Mouse (Mus musculus) liver, embryonic 14.5 days (tissue): ENCODE measurements around the gene Spryd4. TPM values are rescaled to one million over a fixed set of nuclear protein-coding genes. Genes with fewer than 3 reads are reported as not detected.

Source experiments
- ATAC-seq: fragments of 200-750 bp; cut with Nextera tagmentation; 2 replicates; pipeline ENCODE4 v1.8.0; 2017; ENCODE audit warnings: moderate number of reproducible peaks, mild to moderate bottlenecking, moderate library complexity; ENCODE audit not compliant: insufficient read depth
- DNase-seq, 3 experiments: peaks; one replicate each; pipeline ENCODE4 v3.0.0-alpha.2; 2012 to 2013; ENCODE audit warnings: low read depth in 3 of 3, low spot score in 3 of 3
- H3K27ac ChIP-seq: fragments of 300-500 bp; sonication (generic); 2 replicates; pipeline ENCODE4 v1.5.1; 2014; ENCODE audit warnings: moderate library complexity, mild to moderate bottlenecking, control low read depth, inconsistent platforms
- H3K27me3 ChIP-seq: fragments of 300-500 bp; sonication (generic); 2 replicates; pipeline ENCODE4 v1.6.1; 2014; ENCODE audit warnings: mild to moderate bottlenecking, low read length, moderate library complexity; ENCODE audit not compliant: control insufficient read depth, insufficient read depth
- H3K36me3 ChIP-seq: fragments of 300-500 bp; sonication (generic); replicated peaks from 2 replicates; pipeline ENCODE4 v1.6.1; 2014; ENCODE audit warnings: low read depth; ENCODE audit not compliant: control insufficient read depth, insufficient read depth
- H3K4me1 ChIP-seq, 2 experiments: fragments of 200-500 bp in 1 of 2; fragments of 300-500 bp in 1 of 2; sonication (generic) in 1 of 2; replicated peaks; 2 replicates each; pipeline ENCODE4 v1.6.1; 2012 to 2014; ENCODE audit warnings: antibody characterized with exemption in 1 of 2, inconsistent platforms in 1 of 2, low read length in 1 of 2; ENCODE audit not compliant: control insufficient read depth in 2 of 2, insufficient read depth in 2 of 2
- H3K4me2 ChIP-seq: fragments of 300-500 bp; sonication (generic); 2 replicates; pipeline ENCODE4 v1.6.1; 2014; ENCODE audit warnings: low read depth, mild to moderate bottlenecking, control low read depth, moderate library complexity
- H3K4me3 ChIP-seq, 2 experiments: fragments of 200-500 bp in 1 of 2; fragments of 300-500 bp in 1 of 2; sonication (generic) in 1 of 2; 2 replicates each; pipeline ENCODE4 v1.5.1; 2012 to 2014; ENCODE audit warnings: low read depth in 2 of 2, low read length in 2 of 2, mild to moderate bottlenecking in 2 of 2, control low read depth in 1 of 2, inconsistent platforms in 1 of 2, moderate library complexity in 1 of 2; ENCODE audit not compliant: insufficient read depth in 1 of 2
- H3K9ac ChIP-seq: fragments of 300-500 bp; sonication (generic); replicated peaks from 2 replicates; pipeline ENCODE4 v1.6.1; 2014; ENCODE audit warnings: mild to moderate bottlenecking, control low read depth, moderate library complexity
- H3K9me3 ChIP-seq: fragments of 300-500 bp; sonication (generic); 2 replicates; pipeline ENCODE4 v1.6.1; 2016; ENCODE audit warnings: low read length, mixed read lengths; ENCODE audit not compliant: control insufficient read depth
- CTCF ChIP-seq: IDR thresholded peaks from 2 replicates; pipeline ENCODE4 v1.5.1; 2016; ENCODE audit warnings: antibody characterized with exemption, low read depth, control low read depth
- EP300 ChIP-seq: IDR thresholded peaks from 2 replicates; pipeline ENCODE4 v1.6.1; 2016; ENCODE audit warnings: antibody characterized with exemption, low read depth
- WGBS: fragments of 180-500 bp; shearing (Covaris S2); extraction: QIAGEN DNeasy Blood & Tissue Kit; methylation state at CpG from one replicate; pipeline ENCODE4 v1.1.7; 2014; ENCODE audit not compliant: insufficient replicate concordance; 5-methylcytosine and 5-hydroxymethylcytosine counted together
- polyA plus RNA-seq, 2 experiments: library from polyadenylated mRNA; depleted of rRNA in 1 of 2; stranded (reverse) in 1 of 2; unstranded in 1 of 2; fragments of >200 nt; fragmentation: Nextera tagmentation in 1 of 2; extraction: Ambion mirVana in 1 of 2; gene quantifications; 2 replicates each; pipeline versions ENCODE4 v1.2.1 to v1.2.3; 2012 to 2014

Spryd4 gene
- polyA plus RNA-seq, 2 experiments = 12.9 to 20.8 TPM

DNA sequence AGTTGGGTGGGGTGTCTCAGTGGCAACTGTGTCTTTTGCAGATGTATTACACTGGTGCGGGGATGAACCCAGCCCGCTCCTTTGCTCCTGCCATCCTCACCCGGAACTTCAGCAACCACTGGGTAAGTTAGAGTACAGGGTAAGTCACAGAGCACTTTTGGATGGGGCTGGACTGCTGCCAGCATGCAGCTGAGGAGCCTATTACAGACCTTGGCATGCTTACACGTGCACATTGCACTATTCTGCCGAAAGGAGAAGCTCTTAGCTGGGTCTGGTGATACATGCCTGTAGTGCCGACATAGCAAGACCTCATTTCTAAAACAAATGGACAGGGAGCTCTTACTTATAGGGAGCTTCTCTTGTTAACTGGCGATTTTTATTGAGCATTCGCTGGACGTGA, 16.0 kb upstream of the Spryd4 start:
- Histone ChIP-seq H3K36me3 (no peaks in the 10 kb centered on the region), H3K4me2 (no peak overlapping the region), H3K27ac (no peak overlapping the region), H3K9ac (no peak overlapping the region), H3K9me3 (no peaks in the 10 kb centered on the region), H3K27me3 (no peaks in the 10 kb centered on the region), H3K4me3 (no peak overlapping the region), H3K4me1 (peaks cover 2 to 7% of the 10 kb centered on the region in 2 experiments)
- 74% methylated on average over 9 of the region's 9 CpGs for WGBS
- TF ChIP-seq EP300 = no peak
- TF ChIP-seq CTCF = no peak
- ATAC-seq = no peak
- no peak for DNase-seq

DNA sequence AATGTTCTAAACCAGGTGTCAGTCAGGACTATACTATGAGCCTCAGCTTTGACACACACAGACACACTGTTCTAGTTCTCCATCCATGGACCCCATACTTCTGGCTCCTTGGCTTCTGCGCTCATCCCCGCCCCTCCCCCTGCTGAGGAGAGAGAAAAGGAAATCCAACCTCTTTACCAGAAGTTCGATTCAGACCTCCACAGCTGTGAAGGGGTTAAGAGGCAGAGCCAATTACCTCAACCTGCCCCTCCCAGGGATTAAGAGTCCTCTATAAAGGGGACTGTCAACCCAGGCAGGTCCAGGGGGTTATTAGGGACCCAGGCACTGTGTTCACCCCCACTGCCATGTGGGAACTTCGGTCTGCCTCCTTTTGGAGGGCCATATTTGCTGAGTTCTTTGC, 13.9 kb upstream of the Spryd4 start, which contains the start of gene Mip:
Gene Mip (plus strand): TSS at position 301 of the 400 bp plus-strand sequence.
- WGBS = 67% methylated on average over 4 of the region's 4 CpGs
- H3K4me1 ChIP-seq = peaks cover under 1% of the 10 kb centered on the region in 2 experiments
- no peak for ATAC-seq

DNA sequence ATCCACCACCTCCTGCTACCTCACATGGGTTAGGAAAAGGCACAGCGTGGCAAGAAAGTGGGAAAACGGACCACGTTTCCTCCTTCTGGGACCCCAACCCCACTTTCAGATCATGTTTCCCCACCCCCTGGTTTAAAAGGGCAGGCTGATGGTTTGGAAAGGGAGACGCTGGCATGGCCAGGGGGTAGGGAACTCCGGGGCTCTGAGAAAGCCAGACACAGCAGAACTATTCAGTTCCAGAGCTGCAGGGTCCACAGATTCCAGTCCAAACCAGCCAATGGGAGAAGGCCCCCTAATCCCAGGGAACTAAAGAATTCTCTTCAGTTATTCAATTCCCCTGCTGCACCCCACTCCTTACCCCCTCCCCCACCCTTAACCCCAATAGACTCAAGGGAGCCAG, 13.5 kb upstream of the Spryd4 start:
- Histone ChIP-seq H3K9me3 (no peaks in the 10 kb centered on the region), H3K36me3 (no peaks in the 10 kb centered on the region), H3K27me3 (no peaks in the 10 kb centered on the region), H3K4me2 (no peak overlapping the region), H3K4me1 (no peaks in the 10 kb centered on the region; a peak in 1 of 4 replicates), H3K27ac (no peak overlapping the region), H3K9ac (no peak overlapping the region), H3K4me3 (no peak overlapping the region)
- no peak for DNase-seq
- no peak for TF ChIP-seq EP300
- no peak for TF ChIP-seq CTCF
- ATAC-seq = no peak
- 59% methylated on average over 5 of the region's 5 CpGs for WGBS

More for the DNA sequence above, 13.9 kb upstream of the Spryd4 start, which contains the start of gene Mip:
- Histone ChIP-seq H3K36me3 (no peaks in the 10 kb centered on the region), H3K4me3 (no peak within 1 kb of the TSS), H3K4me2 (no peak within 1 kb of the TSS), H3K27me3 (no peaks in the 10 kb centered on the region), H3K9me3 (no peaks in the 10 kb centered on the region), H3K27ac (no peak within 1 kb of the TSS), H3K9ac (no peak within 1 kb of the TSS)
- TF ChIP-seq CTCF = no peak
- no peak for TF ChIP-seq EP300
- no peak for DNase-seq

DNA sequence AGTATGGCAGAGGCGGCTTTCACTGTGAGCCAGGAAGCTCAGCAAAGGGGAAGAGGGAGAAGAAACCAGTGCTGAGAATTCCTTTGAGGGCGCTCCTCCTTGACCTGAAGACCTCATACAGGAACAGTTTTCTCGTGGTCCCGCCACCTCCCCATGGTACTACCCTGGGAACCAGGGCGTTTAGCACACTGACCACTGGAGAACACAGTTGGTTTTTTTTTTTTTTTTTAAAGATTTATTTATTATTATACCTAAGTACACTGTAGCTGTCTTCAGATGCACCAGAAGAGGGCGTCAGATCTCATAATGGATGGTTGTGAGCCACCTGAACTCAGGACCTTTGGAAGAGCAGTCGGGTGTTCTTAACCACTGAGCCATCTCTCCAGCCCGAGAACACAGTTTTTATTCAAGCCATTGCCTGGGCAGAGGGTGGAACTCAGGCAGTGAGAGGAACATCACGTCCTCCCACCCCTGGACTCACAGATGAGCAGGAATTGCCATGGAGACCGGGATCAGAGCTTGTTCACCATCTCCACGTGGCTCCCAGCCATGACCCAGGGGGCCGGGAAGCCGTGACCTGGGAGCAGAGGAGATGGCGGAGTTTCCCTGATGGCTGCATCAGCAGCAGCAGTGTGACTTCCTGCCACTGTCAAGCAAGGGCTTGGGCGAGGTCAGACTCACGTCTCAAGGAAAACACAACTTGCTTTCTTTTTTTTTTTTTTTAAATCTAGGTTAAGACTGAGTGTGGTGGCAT, 10.1 kb upstream of the Spryd4 start:
- H3K9ac ChIP-seq = no peak overlapping the region
- H3K4me1 ChIP-seq = peaks cover 14% of the 10 kb centered on the region in 2 experiments
- ATAC-seq = no peak
- H3K36me3 ChIP-seq = no peaks in the 10 kb centered on the region
- DNase-seq = no peak
- H3K9me3 ChIP-seq = no peaks in the 10 kb centered on the region
- no peak overlapping the region for H3K27ac ChIP-seq
- H3K27me3 ChIP-seq = no peaks in the 10 kb centered on the region
- no peak overlapping the region for H3K4me2 ChIP-seq
- no peak overlapping the region for H3K4me3 ChIP-seq
- peak; percentile 24; the same call in 1 of the 2 replicates for TF ChIP-seq CTCF
- TF ChIP-seq EP300 = no peak
- 55% methylated on average over 16 of the region's 16 CpGs for WGBS

DNA sequence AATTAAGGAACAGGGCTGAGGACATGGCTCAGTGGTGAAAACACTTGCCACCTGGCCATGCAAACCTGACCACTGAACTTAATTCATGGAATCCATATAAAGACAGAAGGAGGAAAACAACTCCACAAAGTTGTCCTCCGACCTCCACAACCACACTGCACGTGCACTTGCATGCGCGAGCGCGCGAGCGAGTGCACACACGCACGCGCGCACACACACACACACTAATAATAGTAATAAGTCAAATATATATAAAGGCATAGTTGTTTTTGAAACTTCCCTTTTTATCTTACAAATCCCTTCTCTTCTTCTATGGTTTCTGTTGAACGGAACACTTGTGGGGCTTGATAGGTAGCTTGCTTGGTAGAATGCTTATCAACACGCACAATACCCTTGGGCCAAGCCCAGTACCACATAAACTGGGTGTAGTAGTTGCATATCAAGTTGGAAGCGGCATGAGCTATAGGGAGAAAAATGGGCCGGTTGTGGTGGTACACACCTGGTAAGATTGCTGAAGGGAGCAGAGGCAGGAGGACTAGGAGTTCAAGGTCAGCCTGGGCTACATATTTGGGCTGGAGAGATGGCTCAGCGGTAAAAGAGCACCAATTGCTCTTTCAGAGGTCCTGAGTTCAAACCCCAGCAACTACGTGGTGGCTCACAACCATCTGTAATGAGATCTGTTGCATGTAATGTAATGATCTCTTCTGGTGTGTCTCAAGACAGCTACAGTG, 6.9 kb upstream of the Spryd4 start:
- 54% methylated on average over 18 of the region's 18 CpGs for WGBS
- H3K27me3 ChIP-seq = no peaks in the 10 kb centered on the region
- TF ChIP-seq EP300 = peak; percentile 79
- TF ChIP-seq CTCF = no peak
- H3K27ac ChIP-seq = peak overlapping the region; percentile 67
- no peak overlapping the region for H3K4me3 ChIP-seq
- peak in 2 of 3 experiments; percentile 49 to 55 for DNase-seq
- H3K9me3 ChIP-seq = no peaks in the 10 kb centered on the region
- H3K36me3 ChIP-seq = no peaks in the 10 kb centered on the region
- no peak overlapping the region for H3K9ac ChIP-seq
- H3K4me1 ChIP-seq = peaks cover 14% of the 10 kb centered on the region in 2 experiments
- H3K4me2 ChIP-seq = no peak overlapping the region
- ATAC-seq = peak; percentile 86
